Mouse (Mus musculus) embryonic facial prominence, embryonic 14.5 days (tissue): ENCODE results near the gene Fut11. TPM values are rescaled to one million over a fixed set of nuclear protein-coding genes. Genes with fewer than 3 reads are reported as not detected.

Source experiments
- ATAC-seq: fragments of 200-750 bp; cut with Nextera tagmentation; 2 replicates; pipeline ENCODE4 v1.8.0; 2017; ENCODE audit warnings: low read depth, moderate number of reproducible peaks, moderate TSS enrichment
- DNase-seq: peaks from one replicate; pipeline ENCODE4 v3.0.0-alpha.2; 2015; ENCODE audit warnings: low spot score
- H3K27ac ChIP-seq: fragments of 300-500 bp; sonication (generic); replicated peaks from 2 replicates; pipeline ENCODE4 v1.5.1; 2014; ENCODE audit warnings: low read depth, mild to moderate bottlenecking, low read length, moderate library complexity
- H3K27me3 ChIP-seq: fragments of 300-500 bp; sonication (generic); replicated peaks from 2 replicates; pipeline ENCODE4 v1.6.1; 2014; ENCODE audit warnings: low read length; ENCODE audit not compliant: control insufficient read depth, insufficient read depth
- H3K36me3 ChIP-seq: fragments of 300-500 bp; sonication (generic); 2 replicates; pipeline ENCODE4 v1.6.1; 2014; ENCODE audit warnings: low read length, mixed read lengths; ENCODE audit not compliant: control insufficient read depth, insufficient read depth
- H3K4me1 ChIP-seq: fragments of 300-500 bp; sonication (generic); 2 replicates; pipeline ENCODE4 v1.6.1; 2014; ENCODE audit warnings: antibody characterized with exemption, low read length; ENCODE audit not compliant: control insufficient read depth, insufficient read depth
- H3K4me2 ChIP-seq: fragments of 300-500 bp; sonication (generic); 2 replicates; pipeline ENCODE4 v1.6.1; 2014; ENCODE audit warnings: low read depth, mild to moderate bottlenecking, low read length, moderate library complexity, mixed read lengths
- H3K4me3 ChIP-seq: fragments of 300-500 bp; sonication (generic); 2 replicates; pipeline ENCODE4 v1.5.1; 2014; ENCODE audit warnings: low read depth, mild to moderate bottlenecking, low read length
- H3K9ac ChIP-seq: fragments of 300-500 bp; sonication (generic); 2 replicates; pipeline ENCODE4 v1.6.1; 2014; ENCODE audit warnings: low read depth, mild to moderate bottlenecking, low read length, moderate library complexity, mixed read lengths
- H3K9me3 ChIP-seq: fragments of 300-500 bp; sonication (generic); 2 replicates; pipeline ENCODE4 v1.6.1; 2016; ENCODE audit warnings: low read length; ENCODE audit not compliant: control insufficient read depth
- WGBS: fragments of 180-500 bp; shearing (Covaris S2); extraction: QIAGEN DNeasy Blood & Tissue Kit; methylation state at CpG from one replicate; pipeline ENCODE4 v1.1.7; 2014; 5-methylcytosine and 5-hydroxymethylcytosine counted together
- polyA plus RNA-seq: library from polyadenylated mRNA; unstranded; fragments of >200 nt; fragmentation: Nextera tagmentation; extraction: Ambion mirVana; gene quantifications from 2 replicates; pipeline ENCODE4 v1.2.1, GENCODE M21; 2014

Gene Fut11
- polyA plus RNA-seq, 1 experiment from 2014 or later: 30.1 TPM

DNA sequence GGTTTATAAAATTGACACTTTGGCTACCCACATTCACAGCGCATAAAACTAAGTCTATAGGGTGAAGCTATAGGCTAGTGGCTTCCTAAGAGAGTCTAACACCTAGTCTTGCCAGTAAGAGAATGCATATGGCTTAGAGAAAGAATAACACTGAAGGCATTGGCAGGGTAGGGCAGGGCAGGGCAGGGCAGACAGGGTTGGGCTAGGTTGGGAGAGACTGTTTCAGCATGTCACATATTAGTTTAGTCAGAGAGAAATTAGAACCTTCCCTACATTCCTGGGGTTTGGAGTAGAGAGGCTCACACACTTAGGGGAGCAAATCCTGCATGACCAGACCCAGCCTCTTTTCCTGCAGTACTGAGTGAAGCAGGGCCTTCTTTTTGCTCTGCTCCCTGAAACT is 27.3 kb upstream of the Fut11 start:
- no peaks in the 10 kb centered on the region for H3K4me1 ChIP-seq
- DNase-seq (no peak), ATAC-seq (no peak)
- no peaks in the 10 kb centered on the region for H3K9me3 ChIP-seq
- 0 out of 2 replicates have a peak overlapping the region, but pooled peaks have one; percentile 10 for H3K27ac ChIP-seq
- 64% methylated on average over 1 of the region's 1 CpGs for WGBS
- no peak overlapping the region for H3K4me3 ChIP-seq
- H3K36me3 ChIP-seq: no peaks in the 10 kb centered on the region
- no peak overlapping the region for H3K9ac ChIP-seq
- H3K27me3 ChIP-seq: peaks cover 4% of the 10 kb centered on the region
- no peak overlapping the region for H3K4me2 ChIP-seq

DNA sequence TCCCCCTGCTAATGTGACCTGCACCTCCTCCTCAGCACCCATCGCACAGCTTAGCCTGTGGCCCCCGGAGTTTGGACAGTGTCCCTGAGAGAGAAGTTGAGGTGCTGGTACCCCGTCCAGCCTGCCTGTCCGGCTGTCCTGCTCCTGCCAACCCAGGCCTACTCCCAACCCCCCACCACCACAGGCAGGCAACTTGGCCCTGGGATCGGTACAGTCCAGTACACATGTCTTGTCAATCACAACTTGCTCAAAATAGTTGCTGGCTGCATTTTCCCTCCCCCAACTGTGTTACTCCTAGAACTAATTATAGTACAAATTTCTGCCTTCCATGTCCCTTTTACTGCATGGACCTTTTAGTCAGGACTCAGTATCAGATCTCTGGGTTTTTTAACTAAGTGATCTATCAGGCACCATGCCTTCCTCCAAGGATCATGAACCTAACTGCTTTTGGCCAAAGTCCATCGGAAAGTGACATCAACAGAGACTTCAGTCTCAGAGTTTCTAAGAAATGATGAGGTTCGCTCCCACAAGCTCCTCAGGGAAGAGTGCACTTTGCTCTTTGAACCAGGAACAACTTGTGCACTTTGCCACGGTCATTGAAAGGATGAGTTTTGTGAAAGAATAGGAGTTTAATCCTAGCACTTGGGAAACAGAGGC is 26.5 kb upstream of the Fut11 start, which contains the start of gene Synpo2l:
Synpo2l (minus strand) TSS at position 201 of the 657 bp plus-strand sequence.
- H3K4me2 ChIP-seq: no peak within 1 kb of the TSS
- H3K27ac ChIP-seq: 0 out of 2 replicates have a peak within 1 kb of the TSS, but pooled peaks have one; percentile 10
- peak; percentile 52 for DNase-seq
- H3K4me3 ChIP-seq: no peak within 1 kb of the TSS
- no peaks in the 10 kb centered on the region for H3K36me3 ChIP-seq
- H3K9ac ChIP-seq: no peak within 1 kb of the TSS; the same call in 1 of the 2 replicates
- H3K9me3 ChIP-seq: peaks cover 3% of the 10 kb centered on the region; the same call in 1 of the 2 replicates
- 76% methylated on average over 7 of the region's 8 CpGs for WGBS
- ATAC-seq: 0 out of 2 replicates have a peak, but pooled peaks have one; percentile 7
- H3K27me3 ChIP-seq: peaks cover 4% of the 10 kb centered on the region
- no peaks in the 10 kb centered on the region for H3K4me1 ChIP-seq

DNA sequence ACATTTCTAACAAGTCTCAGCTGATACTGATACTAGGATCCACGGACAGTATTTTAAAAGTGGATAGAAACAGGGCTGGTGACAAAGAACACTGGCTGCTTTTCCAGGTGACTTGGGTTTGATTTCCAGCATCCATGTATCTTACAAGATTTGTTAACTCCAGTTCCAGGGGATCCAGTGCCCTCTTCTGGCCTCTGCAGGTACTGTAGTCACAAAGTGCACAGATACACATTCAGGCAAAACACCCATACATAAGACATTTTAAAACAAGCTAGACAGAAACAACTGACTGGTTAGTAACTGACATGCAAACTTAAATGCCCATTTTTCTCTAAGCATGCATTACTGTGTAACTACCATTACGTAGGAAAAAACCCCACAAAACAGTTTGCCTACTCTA is 21.8 kb upstream of the Fut11 start:
- DNase-seq (no peak), ATAC-seq (no peak)
- Histone ChIP-seq H3K9me3 (peaks cover 3% of the 10 kb centered on the region; the same call in 1 of the 2 replicates), H3K27ac (no peak overlapping the region), H3K4me1 (peaks cover 13% of the 10 kb centered on the region; the same call in 1 of the 2 replicates), H3K4me2 (peak overlapping the region; percentile 73), H3K4me3 (peak overlapping the region; percentile 67; the same call in 1 of the 2 replicates), H3K36me3 (peaks cover 25% of the 10 kb centered on the region), H3K9ac (no peak overlapping the region), H3K27me3 (peaks cover 4% of the 10 kb centered on the region)
- 86% methylated on average over 2 of the region's 2 CpGs for WGBS

DNA sequence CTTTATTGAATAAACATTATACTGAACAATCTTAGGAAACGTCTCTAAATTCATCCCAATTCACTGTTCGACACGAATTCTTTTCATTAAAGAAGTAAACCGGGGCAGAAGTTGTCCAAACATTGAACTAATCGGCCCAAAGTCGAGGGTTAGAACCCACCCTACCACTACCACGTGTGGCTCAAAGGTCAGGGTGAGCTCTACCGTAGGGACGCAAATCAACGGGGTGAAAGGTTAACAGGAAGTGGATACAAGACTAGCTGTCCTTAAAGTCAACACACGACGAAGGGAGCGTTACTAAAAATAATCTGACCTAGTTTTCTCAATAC is 21.1 kb upstream of the Fut11 start:
- Histone ChIP-seq H3K4me3 (peak overlapping the region; percentile 67), H3K27ac (peak overlapping the region; percentile 94), H3K36me3 (peaks cover 32% of the 10 kb centered on the region), H3K4me1 (peaks cover 13% of the 10 kb centered on the region; the same call in 1 of the 2 replicates), H3K9me3 (peaks cover 3% of the 10 kb centered on the region; the same call in 1 of the 2 replicates), H3K27me3 (peaks cover 4% of the 10 kb centered on the region), H3K4me2 (peak overlapping the region; percentile 73), H3K9ac (peak overlapping the region; percentile 72)
- 12% methylated on average over 13 of the region's 13 CpGs for WGBS
- ATAC-seq: peak; percentile 28
- peak; percentile 65 for DNase-seq

DNA sequence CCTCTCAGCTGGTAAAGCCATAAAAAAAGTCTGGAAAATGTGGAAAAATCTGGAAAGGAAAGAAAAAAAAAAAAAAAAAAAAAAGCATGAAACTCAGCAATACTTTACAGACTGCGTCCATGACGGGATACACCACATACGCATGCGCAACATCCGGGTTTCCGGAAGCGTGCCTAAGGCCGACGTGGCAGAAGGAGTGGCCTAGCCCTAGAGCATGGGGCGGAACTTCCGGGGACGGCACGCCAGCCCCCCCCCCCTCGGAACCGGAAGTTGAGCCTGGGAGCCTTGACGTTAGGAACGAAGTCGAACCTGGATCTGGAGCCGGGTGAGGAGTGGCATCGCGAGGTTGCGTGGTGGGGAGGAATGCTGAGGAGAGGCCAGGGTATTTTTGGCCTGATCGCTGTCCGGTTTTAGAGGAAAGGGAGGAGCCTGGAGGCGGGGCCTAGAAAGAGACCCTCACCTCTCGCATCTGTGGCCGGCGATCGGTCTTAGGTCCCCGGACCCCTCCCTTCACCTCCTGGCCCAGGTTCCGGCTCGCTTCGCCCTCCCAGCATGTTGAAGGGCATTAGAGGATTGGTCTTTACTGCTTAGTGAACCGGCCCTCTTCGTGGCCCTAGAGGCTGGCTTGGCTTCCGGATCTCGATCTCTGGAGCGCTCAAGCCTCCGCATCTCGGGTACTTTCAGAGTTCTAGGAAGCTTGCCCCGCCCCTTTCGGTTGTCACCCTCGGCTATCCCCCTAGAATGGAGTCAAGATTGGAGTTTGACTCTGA is 20.5 kb upstream of the Fut11 start, which contains the start of gene Sec24c:
Sec24c (plus strand) TSS at position 245 of the 770 bp plus-strand sequence.
- peak; percentile 96 for ATAC-seq
- H3K9me3 ChIP-seq: peaks cover 3% of the 10 kb centered on the region; the same call in 1 of the 2 replicates
- H3K4me1 ChIP-seq: peaks cover 13% of the 10 kb centered on the region; the same call in 1 of the 2 replicates
- DNase-seq: peak; percentile 99
- peak within 1 kb of the TSS; percentile 94 for H3K27ac ChIP-seq
- peaks cover 38% of the 10 kb centered on the region for H3K36me3 ChIP-seq
- under 1% methylated on average over 35 of the region's 43 CpGs for WGBS
- no peaks in the 10 kb centered on the region; the same call in 1 of the 2 replicates for H3K27me3 ChIP-seq
- H3K4me2 ChIP-seq: peak within 1 kb of the TSS; percentile 73
- peak within 1 kb of the TSS; percentile 72 for H3K9ac ChIP-seq
- peak within 1 kb of the TSS; percentile 67 for H3K4me3 ChIP-seq

DNA sequence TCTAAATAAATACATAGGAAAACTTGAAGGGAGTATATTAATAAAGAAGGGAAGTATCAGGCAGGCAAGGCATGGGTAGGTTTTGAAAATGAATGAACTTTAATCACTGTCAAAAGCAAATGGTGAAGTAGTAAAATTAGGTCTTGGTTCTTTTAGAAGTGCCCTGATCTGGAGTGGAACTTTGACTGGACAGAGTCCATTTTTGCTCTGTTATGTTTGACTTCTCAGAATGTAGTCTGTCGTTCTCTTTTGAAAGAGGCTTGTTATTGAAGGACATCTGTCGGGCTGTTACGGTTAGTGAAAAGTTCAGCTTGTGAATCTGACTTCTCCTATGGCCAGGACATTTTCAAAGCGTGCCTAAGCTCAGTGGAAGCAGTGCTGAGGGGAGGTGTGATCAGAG is 16.9 kb upstream of the Fut11 start:
- Histone ChIP-seq H3K36me3 (peaks cover 74% of the 10 kb centered on the region), H3K27me3 (no peaks in the 10 kb centered on the region), H3K4me2 (no peak overlapping the region), H3K4me3 (no peak overlapping the region), H3K9ac (no peak overlapping the region), H3K4me1 (peaks cover 13% of the 10 kb centered on the region; the same call in 1 of the 2 replicates), H3K27ac (no peak overlapping the region), H3K9me3 (peaks cover 2% of the 10 kb centered on the region; the same call in 1 of the 2 replicates)
- ATAC-seq (no peak), DNase-seq (no peak)
- WGBS: 93% methylated on average over 4 of the region's 4 CpGs

DNA sequence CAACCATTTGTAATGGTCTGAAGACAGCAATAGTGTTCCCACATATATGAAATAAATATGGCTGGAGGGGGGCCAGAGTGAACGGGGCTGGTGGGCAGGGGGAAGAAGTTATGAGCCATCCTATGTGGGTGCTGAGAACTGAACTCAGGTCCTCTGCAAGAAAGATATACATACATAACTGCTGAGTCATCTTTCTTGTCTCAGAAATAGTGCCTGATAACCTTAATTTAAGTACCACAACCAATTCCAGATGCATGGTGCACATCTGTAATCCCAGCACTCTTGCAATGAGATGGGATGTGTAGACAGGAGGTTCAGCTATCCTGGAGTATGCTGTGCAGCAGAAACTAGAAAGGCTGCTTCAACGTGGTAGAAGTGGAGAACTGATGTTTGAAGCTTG is 13.0 kb upstream of the Fut11 start:
- H3K27ac ChIP-seq: no peak overlapping the region
- WGBS: 87% methylated on average over 2 of the region's 2 CpGs
- H3K9ac ChIP-seq: no peak overlapping the region
- H3K4me3 ChIP-seq: no peak overlapping the region
- H3K4me2 ChIP-seq: no peak overlapping the region
- no peaks in the 10 kb centered on the region for H3K27me3 ChIP-seq
- H3K36me3 ChIP-seq: peaks cover 99% of the 10 kb centered on the region
- DNase-seq (no peak), ATAC-seq (no peak)
- no peaks in the 10 kb centered on the region for H3K4me1 ChIP-seq
- H3K9me3 ChIP-seq: no peaks in the 10 kb centered on the region

DNA sequence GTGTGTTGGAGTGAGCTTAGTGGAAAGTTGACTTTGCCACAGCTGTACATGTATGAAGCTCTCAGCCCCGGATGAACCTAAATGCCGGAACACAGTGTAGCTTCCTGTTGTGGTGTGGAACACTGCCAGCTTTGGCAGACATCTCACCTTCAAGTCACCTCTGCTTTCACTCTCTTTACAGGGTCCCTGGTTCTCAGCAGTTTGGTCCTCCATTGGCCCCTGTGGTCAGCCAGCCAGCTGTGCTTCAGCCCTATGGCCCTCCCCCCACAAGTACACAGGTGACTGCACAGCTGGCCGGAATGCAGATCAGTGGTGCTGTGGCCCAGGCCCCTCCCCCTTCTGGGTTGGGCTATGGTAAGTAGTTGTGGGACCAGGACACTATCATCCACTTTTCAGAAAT is 12.3 kb upstream of the Fut11 start:
- Histone ChIP-seq H3K4me2 (no peak overlapping the region), H3K27me3 (no peaks in the 10 kb centered on the region), H3K36me3 (peaks cover 100% of the 10 kb centered on the region), H3K9ac (no peak overlapping the region), H3K9me3 (no peaks in the 10 kb centered on the region), H3K27ac (no peak overlapping the region), H3K4me3 (no peak overlapping the region), H3K4me1 (no peaks in the 10 kb centered on the region)
- 58% methylated on average over 3 of the region's 3 CpGs for WGBS
- ATAC-seq (no peak), DNase-seq (no peak)
